Mouse (Mus musculus) midbrain, postnatal 0 days (tissue): ENCODE data around the gene Gna13. TPM values are rescaled to one million over a fixed set of nuclear protein-coding genes. Genes with fewer than 3 reads are reported as not detected.

Experiments
- ATAC-seq: fragments of 200-750 bp; cut with Nextera tagmentation; 2 replicates; pipeline ENCODE4 v1.8.0; 2017; ENCODE audit warnings: moderate number of reproducible peaks, mild to moderate bottlenecking, moderate TSS enrichment, moderate library complexity; ENCODE audit not compliant: low FRiP score
- DNase-seq: peaks from one replicate; pipeline ENCODE4 v3.0.0-alpha.2; 2015; ENCODE audit warnings: low spot score
- H3K27ac ChIP-seq: fragments of 300-500 bp; sonication (generic); 2 replicates; pipeline ENCODE4 v1.5.1; 2014; ENCODE audit warnings: low read depth, mild to moderate bottlenecking, low read length, mixed read lengths
- H3K27me3 ChIP-seq: fragments of 300-500 bp; sonication (generic); 2 replicates; pipeline ENCODE4 v1.6.1; 2014; ENCODE audit warnings: low read length, control low read depth, mixed read lengths; ENCODE audit not compliant: insufficient read depth
- H3K36me3 ChIP-seq: fragments of 300-500 bp; sonication (generic); 2 replicates; pipeline ENCODE4 v1.6.1; 2014; ENCODE audit warnings: low read length, control low read depth, mixed read lengths; ENCODE audit not compliant: insufficient read depth
- H3K4me1 ChIP-seq: fragments of 300-500 bp; sonication (generic); 2 replicates; pipeline ENCODE4 v1.6.1; 2014; ENCODE audit warnings: mild to moderate bottlenecking, control low read depth, antibody characterized with exemption, low read length, mixed read lengths; ENCODE audit not compliant: insufficient read depth
- H3K4me2 ChIP-seq: fragments of 300-500 bp; sonication (generic); 2 replicates; pipeline ENCODE4 v1.6.1; 2014; ENCODE audit warnings: low read depth, mild to moderate bottlenecking, low read length, mixed read lengths; ENCODE audit not compliant: poor library complexity, severe bottlenecking
- H3K4me3 ChIP-seq: fragments of 300-500 bp; sonication (generic); 2 replicates; pipeline ENCODE4 v1.5.1; 2014; ENCODE audit warnings: low read depth, mild to moderate bottlenecking, low read length, moderate library complexity
- H3K9ac ChIP-seq: fragments of 300-500 bp; sonication (generic); replicated peaks from 2 replicates; pipeline ENCODE4 v1.6.1; 2014; ENCODE audit warnings: mild to moderate bottlenecking, low read length, moderate library complexity, mixed read lengths; ENCODE audit not compliant: poor library complexity, severe bottlenecking
- H3K9me3 ChIP-seq: fragments of 300-500 bp; sonication (generic); 2 replicates; pipeline ENCODE4 v1.6.1; 2016; ENCODE audit warnings: low read length, control low read depth
- CTCF ChIP-seq: IDR thresholded peaks from 2 replicates; pipeline ENCODE4 v1.5.1; 2016; ENCODE audit warnings: antibody characterized with exemption, mild to moderate bottlenecking
- WGBS: fragments of 180-500 bp; shearing (Covaris S2); extraction: QIAGEN DNeasy Blood & Tissue Kit; methylation state at CpG from one replicate; pipeline ENCODE4 v1.1.7; 2014; 5-methylcytosine and 5-hydroxymethylcytosine counted together
- polyA plus RNA-seq: library from polyadenylated mRNA; unstranded; fragments of >200 nt; fragmentation: Nextera tagmentation; extraction: Ambion mirVana; gene quantifications from 2 replicates; pipeline ENCODE4 v1.2.1, GENCODE M21; 2015
- total RNA-seq: library from RNA; depleted of rRNA; stranded (reverse); fragments of >200 nt; gene quantifications from 2 replicates; pipeline ENCODE4 v1.2.3, GENCODE M21; 2014

Gene Gna13
- total and polyA plus RNA-seq, 2 experiments from 2014 or later: 35.3 to 50.3 TPM

DNA sequence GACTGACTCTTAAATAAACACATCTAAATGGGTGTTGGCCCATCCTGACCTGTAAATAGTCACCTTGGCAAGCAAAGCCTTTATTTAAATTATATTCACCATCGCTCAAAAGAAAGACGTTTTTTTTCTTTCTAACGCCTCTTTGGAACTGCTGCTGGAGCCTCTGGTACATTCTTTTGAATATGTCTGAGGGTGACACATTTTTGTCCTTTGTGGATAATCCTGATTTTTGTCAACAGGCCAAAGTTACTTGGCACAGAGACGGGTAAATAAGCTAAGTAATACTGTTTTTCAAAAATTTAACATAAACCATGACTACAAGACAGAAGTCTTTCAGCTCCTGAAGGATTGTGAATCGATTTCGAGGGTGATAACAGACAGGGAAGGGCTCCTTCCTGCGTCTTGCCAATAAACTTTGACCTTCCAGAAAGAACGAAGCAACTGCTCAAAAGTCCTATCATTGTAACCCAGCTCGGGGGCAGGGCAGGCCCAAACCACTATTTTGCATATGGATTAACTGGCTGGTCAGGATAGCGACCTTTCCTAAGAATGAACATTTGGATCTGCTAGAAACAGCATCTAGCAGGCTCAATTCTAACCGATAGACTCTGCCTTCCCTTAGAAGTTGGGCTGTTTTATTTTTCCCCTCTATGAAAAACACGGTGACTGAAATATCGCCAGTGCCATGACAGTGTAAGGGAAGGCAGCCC, 3.4 kb upstream of the Gna13 start:
- H3K4me3 ChIP-seq: no peak overlapping the region
- no peaks in the 10 kb centered on the region for H3K9me3 ChIP-seq
- H3K27ac ChIP-seq: peak overlapping the region; percentile 69
- no peak overlapping the region for H3K4me2 ChIP-seq
- peaks cover 3% of the 10 kb centered on the region; the same call in 1 of the 2 replicates for H3K4me1 ChIP-seq
- no peaks in the 10 kb centered on the region for H3K36me3 ChIP-seq
- no peak overlapping the region for H3K9ac ChIP-seq
- WGBS: 30% methylated on average over 13 of the region's 13 CpGs
- no peak for DNase-seq
- ATAC-seq: no peak
- TF ChIP-seq CTCF: no peak
- H3K27me3 ChIP-seq: no peaks in the 10 kb centered on the region

DNA sequence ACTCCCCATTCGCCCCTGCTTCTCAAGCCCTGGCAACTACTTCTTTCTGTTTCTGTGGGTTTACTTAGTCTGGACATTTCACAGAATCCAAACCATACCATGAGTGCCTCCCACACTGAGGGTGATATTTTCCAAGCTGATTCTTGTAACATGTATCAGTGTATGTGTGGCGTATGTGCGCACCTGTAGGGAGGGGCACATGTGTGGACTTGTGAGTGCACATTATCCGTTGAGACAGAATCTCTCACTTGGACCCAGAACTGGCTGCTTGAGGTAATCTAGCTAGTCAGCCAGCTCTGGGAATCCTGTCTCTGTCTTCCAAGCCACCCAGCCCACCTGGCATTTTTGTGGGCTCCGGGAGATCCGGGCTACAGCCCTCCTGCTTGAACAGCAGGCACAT, 2.5 kb upstream of the Gna13 start:
- Histone ChIP-seq H3K36me3 (no peaks in the 10 kb centered on the region), H3K4me2 (no peak overlapping the region), H3K4me1 (peaks cover 6% of the 10 kb centered on the region; the same call in 1 of the 2 replicates), H3K9me3 (no peaks in the 10 kb centered on the region), H3K27ac (peak overlapping the region; percentile 69), H3K9ac (no peak overlapping the region), H3K4me3 (no peak overlapping the region), H3K27me3 (no peaks in the 10 kb centered on the region)
- 85% methylated on average over 6 of the region's 6 CpGs for WGBS
- DNase-seq (no peak), ATAC-seq (no peak)
- no peak for TF ChIP-seq CTCF

DNA sequence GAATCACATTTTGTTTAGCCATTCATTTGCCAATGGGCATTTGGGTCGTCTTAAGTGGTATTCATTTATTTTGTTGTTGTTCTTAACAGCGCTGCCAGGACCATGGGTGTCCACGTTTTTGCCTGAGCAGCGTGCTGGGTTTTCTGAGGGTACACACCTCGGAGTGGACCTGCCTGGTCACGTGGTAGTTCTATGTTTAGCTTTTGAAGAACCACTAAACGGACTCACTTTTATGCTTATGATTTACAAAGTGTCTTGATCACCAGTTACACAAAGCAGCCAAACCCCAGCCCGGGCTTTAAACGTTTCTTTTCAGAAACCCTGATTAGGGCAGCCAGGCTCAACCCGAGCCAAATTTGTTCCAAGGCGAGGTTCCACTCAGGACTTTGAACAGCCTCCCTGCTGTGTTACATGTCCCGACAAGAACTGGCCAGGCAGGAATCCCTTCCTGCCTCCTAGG, 2.0 kb upstream of the Gna13 start:
- TF ChIP-seq CTCF: no peak
- peaks cover 6% of the 10 kb centered on the region; the same call in 1 of the 2 replicates for H3K4me1 ChIP-seq
- ATAC-seq (no peak), DNase-seq (no peak)
- WGBS: 59% methylated on average over 12 of the region's 12 CpGs
- H3K4me3 ChIP-seq: no peak overlapping the region
- H3K9me3 ChIP-seq: no peaks in the 10 kb centered on the region
- no peak overlapping the region for H3K4me2 ChIP-seq
- H3K9ac ChIP-seq: no peak overlapping the region
- 0 out of 2 replicates have a peak overlapping the region, but pooled peaks have one; percentile 69 for H3K27ac ChIP-seq
- H3K36me3 ChIP-seq: no peaks in the 10 kb centered on the region
- H3K27me3 ChIP-seq: no peaks in the 10 kb centered on the region

DNA sequence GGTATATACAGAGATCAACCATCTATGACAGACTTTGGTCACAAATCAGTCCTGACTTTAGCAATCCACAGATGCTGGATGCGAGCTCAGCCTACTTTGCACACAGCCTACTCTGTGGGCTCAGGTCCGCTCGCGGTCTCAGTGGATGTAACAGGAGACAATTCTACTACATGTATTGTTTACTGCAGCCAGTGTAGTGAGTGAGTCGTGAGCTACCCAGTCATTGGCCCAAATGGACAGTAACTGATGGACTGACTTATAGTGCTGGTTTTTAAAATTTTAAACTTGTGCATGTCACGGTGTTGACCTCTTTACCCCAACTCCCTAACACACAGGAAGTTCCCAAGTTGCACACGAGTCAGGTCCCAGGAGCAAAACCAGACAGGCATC, 1.4 kb upstream of the Gna13 start:
- Histone ChIP-seq H3K9me3 (no peaks in the 10 kb centered on the region), H3K27me3 (no peaks in the 10 kb centered on the region), H3K27ac (peak overlapping the region; percentile 70; the same call in 1 of the 2 replicates), H3K4me2 (peak overlapping the region; percentile 84), H3K36me3 (no peaks in the 10 kb centered on the region), H3K4me1 (peaks cover 6% of the 10 kb centered on the region; the same call in 1 of the 2 replicates), H3K9ac (no peak overlapping the region), H3K4me3 (no peak overlapping the region)
- no peak for ATAC-seq
- no peak for DNase-seq
- WGBS: 79% methylated on average over 7 of the region's 7 CpGs
- no peak for TF ChIP-seq CTCF

DNA sequence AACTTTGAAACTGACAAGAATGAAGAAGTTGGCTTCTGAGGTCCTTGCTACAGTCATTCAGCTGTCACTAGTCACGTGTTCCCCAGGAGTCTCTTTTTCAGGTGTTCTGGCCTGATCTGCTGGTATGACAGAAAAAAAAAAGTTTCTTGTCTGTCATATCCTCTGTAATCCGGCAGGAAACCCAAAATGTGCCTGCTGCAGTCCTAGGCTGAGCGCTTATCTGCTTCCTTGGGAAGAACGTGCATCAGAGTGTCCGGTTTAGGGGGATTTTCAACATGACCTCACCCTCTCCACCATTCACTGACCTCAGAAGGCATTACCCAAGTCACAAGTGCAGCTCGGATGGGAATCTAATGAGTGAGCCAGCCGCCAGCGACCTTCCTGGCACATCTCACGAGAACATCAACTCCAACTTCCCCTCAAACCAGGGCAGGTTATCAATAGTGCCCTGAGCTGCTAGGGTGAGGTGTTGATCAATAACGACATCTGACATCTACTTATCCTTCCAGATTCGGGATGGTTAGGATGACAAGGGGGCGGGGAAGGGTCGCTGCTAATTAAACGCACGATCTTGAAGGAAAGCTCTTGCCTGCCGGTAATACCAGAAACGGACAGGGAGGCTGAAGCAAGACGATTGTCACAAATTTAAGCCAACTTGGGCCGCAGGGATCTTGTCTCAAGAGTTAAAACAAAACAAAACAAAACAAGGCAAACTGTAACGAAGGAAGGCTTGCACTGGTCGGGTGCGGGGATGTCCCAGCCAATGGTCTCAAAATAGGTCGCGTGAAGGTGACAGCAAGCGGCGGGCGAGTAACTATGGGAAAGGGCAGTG, 784 bp upstream of the Gna13 start:
- peak; percentile 53 for ATAC-seq
- DNase-seq: no peak

More for the DNA sequence above, 784 bp upstream of the Gna13 start:
- Histone ChIP-seq H3K27me3 (no peaks in the 10 kb centered on the region), H3K9ac (peak overlapping the region; percentile 55), H3K4me2 (peak overlapping the region; percentile 84), H3K27ac (peak overlapping the region; percentile 70), H3K4me3 (peak overlapping the region; percentile 86), H3K4me1 (peaks cover 6% of the 10 kb centered on the region; the same call in 1 of the 2 replicates), H3K36me3 (no peaks in the 10 kb centered on the region; the same call in 1 of the 2 replicates), H3K9me3 (no peaks in the 10 kb centered on the region)
- 7% methylated on average over 27 of the region's 27 CpGs for WGBS
- TF ChIP-seq CTCF: no peak
